8 mouse cellular contexts compared by ENCODE assay signal in the genomic region with DNA sequence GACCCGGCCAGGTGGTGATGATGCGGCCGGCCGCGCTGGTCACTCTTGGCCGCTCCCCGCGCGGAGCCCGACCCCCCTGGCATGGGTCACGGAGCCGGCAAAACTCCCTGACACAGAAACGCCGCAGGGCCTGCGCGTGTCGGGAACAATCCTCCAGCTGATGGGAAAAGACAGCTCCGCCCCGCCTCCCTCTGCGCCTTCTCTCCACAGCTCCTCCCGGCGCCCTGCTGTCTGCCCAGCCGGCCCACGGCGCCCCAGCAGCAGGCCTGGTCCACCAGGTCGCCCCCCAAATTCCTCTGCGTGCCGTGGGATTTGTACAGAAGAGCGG. TPM values are rescaled to one million over a fixed set of nuclear protein-coding genes. Genes with fewer than 3 reads are reported as not detected.
DNase-seq lines count a peak whose midpoint lies in the region; ATAC-seq and TF ChIP-seq lines count a peak whose summit lies in the region.

No protein-coding gene starts in this region.

- peaks cover 10% of the 10 kb centered on the region for H3K4me1 ChIP-seq in embryonic facial prominence, embryonic 11.5 days (ENCODE audit: control insufficient read depth, insufficient read depth, low read length)
- no peaks in the 10 kb centered on the region for H3K4me1 ChIP-seq in intestine, postnatal 0 days (replicated peaks; ENCODE audit: control insufficient read depth, insufficient read depth, low read length)

- peak overlapping the region; percentile 44 for H3K4me3 ChIP-seq in layer of hippocampus, adult 2 months
- peak overlapping the region; percentile 34 for H3K4me3 ChIP-seq in embryonic facial prominence, embryonic 11.5 days (ENCODE audit: low read depth, low read length)
- peak overlapping the region; percentile 16 for H3K4me3 ChIP-seq in intestine, postnatal 0 days (ENCODE audit: low read depth, low read length)

- TF ChIP-seq CTCF in layer of hippocampus, adult 2 months (conservative IDR thresholded peaks at IDR 0.05), result no peak
- TF ChIP-seq CTCF in intestine, postnatal 0 days (IDR thresholded peaks at IDR 0.05; ENCODE audit: low read depth), result no peak

- H3K9me3 ChIP-seq in embryonic facial prominence, embryonic 11.5 days (replicated peaks; ENCODE audit: control insufficient read depth, low read length), result no peaks in the 10 kb centered on the region
- H3K9me3 ChIP-seq in intestine, postnatal 0 days (ENCODE audit: control insufficient read depth), result no peaks in the 10 kb centered on the region

- H3K27me3 ChIP-seq in embryonic facial prominence, embryonic 11.5 days (ENCODE audit: control insufficient read depth, insufficient read depth, low read length), result peaks cover 45% of the 10 kb centered on the region
- H3K27me3 ChIP-seq in intestine, postnatal 0 days (replicated peaks; ENCODE audit: control insufficient read depth, insufficient read depth, low read length), result peaks cover 69% of the 10 kb centered on the region

- under 1% methylated on average over 29 of the region's 29 CpGs for whole genome bisulfite sequencing in embryonic facial prominence, embryonic 11.5 days
- 0% methylated on average over 29 of the region's 29 CpGs for WGBS in intestine, postnatal 0 days

- peak overlapping the region; percentile 33 for H3K9ac ChIP-seq in embryonic facial prominence, embryonic 11.5 days (replicated peaks; ENCODE audit: low read length)
- H3K9ac ChIP-seq in intestine, postnatal 0 days (ENCODE audit: low read depth, low read length), result no peak overlapping the region

- H3K36me3 ChIP-seq in embryonic facial prominence, embryonic 11.5 days (replicated peaks; ENCODE audit: control insufficient read depth, insufficient read depth, low read depth, low read length), result no peaks in the 10 kb centered on the region
- no peaks in the 10 kb centered on the region for H3K36me3 ChIP-seq in intestine, postnatal 0 days (ENCODE audit: control insufficient read depth, insufficient read depth)

- no peak for DNase-seq in layer of hippocampus, adult 2 months (ENCODE audit: low spot score in 2 of 2)
- no peak for DNase-seq in layer of hippocampus, postnatal 36 days
- DNase-seq in embryonic facial prominence, embryonic 11.5 days (ENCODE audit: low spot score), result peak; percentile 67
- no peak for DNase-seq in frontal cortex, postnatal 25 days (ENCODE audit: low spot score in 2 of 2)
- no peak for DNase-seq in urinary bladder, postnatal 4 days (ENCODE audit: low spot score in 2 of 2)
- no peak for DNase-seq in T-cell, adult 2 months (ENCODE audit: low spot score)

- ATAC-seq in embryonic facial prominence, embryonic 11.5 days (replicated peaks; ENCODE audit: insufficient number of reproducible peaks, low FRiP score, low TSS enrichment, low read depth), result 0 out of 2 replicates have a peak, but pooled peaks have one; percentile 20
- no peak for ATAC-seq in intestine, postnatal 0 days
- ATAC-seq in megakaryocyte-erythroid progenitor cell, adult 5-6 weeks (replicated peaks; ENCODE audit: low FRiP score, low TSS enrichment, poor library complexity, severe bottlenecking), result 0 out of 2 replicates have a peak, but pooled peaks have one; percentile 18

- peak overlapping the region; percentile 72 for H3K4me2 ChIP-seq in embryonic facial prominence, embryonic 11.5 days (ENCODE audit: low read depth, low read length)
- peak overlapping the region; percentile 48 for H3K4me2 ChIP-seq in intestine, postnatal 0 days (replicated peaks; ENCODE audit: low read depth)

- H3K27ac ChIP-seq in layer of hippocampus, adult 2 months, result peak overlapping the region; percentile 56
- no peak overlapping the region for H3K27ac ChIP-seq in embryonic facial prominence, embryonic 11.5 days (replicated peaks; ENCODE audit: low read depth, low read length)
- no peak overlapping the region for H3K27ac ChIP-seq in intestine, postnatal 0 days (ENCODE audit: low read depth, low read length)

RNA-seq across cellular contexts. Expression of gene Pax2, which starts 35.7 kb away (rescaled TPM):
- total RNA-seq in layer of hippocampus, adult 2 months (2021), result under 1 TPM; 0.25 to 0.31 TPM
- total RNA-seq in layer of hippocampus, postnatal 36 days (2021), result under 1 TPM; 0.32 to 0.35 TPM
- 0.90 and 1.1 TPM in 2 replicates for polyA plus RNA-seq in embryonic facial prominence, embryonic 11.5 days (2014; fragmentation: Nextera tagmentation; extraction: Ambion mirVana)
- polyA plus RNA-seq in intestine, postnatal 0 days (2015; fragmentation: Nextera tagmentation; extraction: Ambion mirVana), result not detected in 2 replicates
- not detected in 2 replicates for total RNA-seq in megakaryocyte-erythroid progenitor cell, adult 5-6 weeks (2014; fragmentation: Nextera tagmentation)
- not detected in 2 replicates for total RNA-seq in megakaryocyte-erythroid progenitor cell, adult 5-6 weeks (2017)
